Mouse (Mus musculus): ENCODE measurements around the gene Hivep2.
A peak's percentile ranks its signal among the peaks of the same experiment; 100 is the strongest.

Gene Hivep2

GRCm38 (mm10) chr10:13973563-13974179 is 7.8 kb downstream of the Hivep2 start:
- no peak for DNase-seq (ENCODE audit: low spot score in 2 of 2)

- no peak for DNase-seq (ENCODE audit: low spot score in 2 of 2)
Measured at GRCm38 (mm10) chr10:13974472-13974871, 8.6 kb downstream of the Hivep2 start.

- no peak for DNase-seq (ENCODE audit: low spot score in 2 of 2)
Measured at GRCm38 (mm10) chr10:13975861-13976260, 10.0 kb downstream of the Hivep2 start.

- no peak for DNase-seq (ENCODE audit: low spot score in 2 of 2)
Measured at GRCm38 (mm10) chr10:13976267-13976666, 10.4 kb downstream of the Hivep2 start.

- DNase-seq (ENCODE audit: low spot score in 2 of 2), result no peak
Measured at GRCm38 (mm10) chr10:13982271-13982670, 16.4 kb downstream of the Hivep2 start.

GRCm38 (mm10) chr10:13982769-13983381 is 17.0 kb downstream of the Hivep2 start:
- peak; percentile 43 to 51 for DNase-seq (ENCODE audit: low spot score in 2 of 2)

- DNase-seq (ENCODE audit: low spot score in 2 of 2), result no peak
Measured at GRCm38 (mm10) chr10:13983631-13984030, 17.8 kb downstream of the Hivep2 start.

- no peak for DNase-seq (ENCODE audit: low spot score in 2 of 2)
Measured at GRCm38 (mm10) chr10:13984233-13984632, 18.4 kb downstream of the Hivep2 start.

GRCm38 (mm10) chr10:13986539-13986938 is 20.7 kb downstream of the Hivep2 start:
- DNase-seq (ENCODE audit: low spot score in 2 of 2), result no peak

- DNase-seq (ENCODE audit: low spot score in 2 of 2), result no peak
Measured at GRCm38 (mm10) chr10:13987336-13987735, 21.5 kb downstream of the Hivep2 start.

- DNase-seq (ENCODE audit: low spot score in 2 of 2), result no peak
Measured at GRCm38 (mm10) chr10:13988280-13988679, 22.4 kb downstream of the Hivep2 start.

GRCm38 (mm10) chr10:13988757-13989156 is 22.9 kb downstream of the Hivep2 start:
- no peak for DNase-seq (ENCODE audit: low spot score in 2 of 2)

- no peak for DNase-seq (ENCODE audit: low spot score in 2 of 2)
Measured at GRCm38 (mm10) chr10:13990842-13991241, 25.0 kb downstream of the Hivep2 start.

- DNase-seq (ENCODE audit: low spot score in 2 of 2), result no peak
Measured at GRCm38 (mm10) chr10:13993411-13993810, 27.5 kb downstream of the Hivep2 start.

- no peak for DNase-seq (ENCODE audit: low spot score in 2 of 2)
Measured at GRCm38 (mm10) chr10:13997336-13997735, 31.5 kb downstream of the Hivep2 start.

GRCm38 (mm10) chr10:14004769-14005517 is 39.1 kb downstream of the Hivep2 start:
- no peak for DNase-seq (ENCODE audit: low spot score in 2 of 2)

GRCm38 (mm10) chr10:14009721-14010120 is 43.8 kb downstream of the Hivep2 start:
- DNase-seq (ENCODE audit: low spot score in 2 of 2), result no peak

GRCm38 (mm10) chr10:14016287-14016970 is 50.6 kb downstream of the Hivep2 start:
- no peak for DNase-seq (ENCODE audit: low spot score in 2 of 2)

GRCm38 (mm10) chr10:14017338-14017737 is 51.5 kb downstream of the Hivep2 start:
- no peak for DNase-seq (ENCODE audit: low spot score in 2 of 2)

GRCm38 (mm10) chr10:14017822-14018364 is 52.0 kb downstream of the Hivep2 start:
- no peak for DNase-seq (ENCODE audit: low spot score in 2 of 2)

- DNase-seq (ENCODE audit: low spot score in 2 of 2), result no peak
Measured at GRCm38 (mm10) chr10:14018672-14019071, 52.8 kb downstream of the Hivep2 start.

- DNase-seq (ENCODE audit: low spot score in 2 of 2), result no peak
Measured at GRCm38 (mm10) chr10:14019198-14019597, 53.3 kb downstream of the Hivep2 start.
